Mouse (Mus musculus): ENCODE measurements around the gene Fhl3.

Fhl3 gene

GRCm38 (mm10) chr4:124660603-124661002 lies 39.9 kb upstream of the Fhl3 start:
- TF ChIP-seq NANOG (IDR thresholded peaks at IDR 0.05; ENCODE audit: borderline replicate concordance, low read length) (no peak), CTCF (conservative IDR thresholded peaks at IDR 0.05; ENCODE audit: low read length) (no peak), POU5F1 (IDR thresholded peaks at IDR 0.05; ENCODE audit: borderline replicate concordance, low read length) (no peak)
- peaks cover 89% of the 10 kb centered on the region for H3K27me3 ChIP-seq (ENCODE audit: insufficient read depth, low read length)
- no peaks in the 10 kb centered on the region for H3K9me3 ChIP-seq (ENCODE audit: low read length)
- peaks cover 22% of the 10 kb centered on the region for H3K4me1 ChIP-seq (replicated peaks; ENCODE audit: low read depth, low read length)
- H3K36me3 ChIP-seq (ENCODE audit: insufficient read depth, low read length), result peaks cover 8% of the 10 kb centered on the region
- no peak overlapping the region for H3K4me3 ChIP-seq (replicated peaks; ENCODE audit: low read length)

GRCm38 (mm10) chr4:124663034-124663433 lies 37.5 kb upstream of the Fhl3 start:
- H3K9me3 ChIP-seq (ENCODE audit: low read length), result no peaks in the 10 kb centered on the region
- peaks cover 8% of the 10 kb centered on the region for H3K36me3 ChIP-seq (ENCODE audit: insufficient read depth, low read length)
- peaks cover 93% of the 10 kb centered on the region for H3K27me3 ChIP-seq (ENCODE audit: insufficient read depth, low read length)
- peaks cover 24% of the 10 kb centered on the region for H3K4me1 ChIP-seq (replicated peaks; ENCODE audit: low read depth, low read length)
- TF ChIP-seq CTCF (conservative IDR thresholded peaks at IDR 0.05; ENCODE audit: low read length) (no peak), NANOG (IDR thresholded peaks at IDR 0.05; ENCODE audit: borderline replicate concordance, low read length) (no peak), POU5F1 (IDR thresholded peaks at IDR 0.05; ENCODE audit: borderline replicate concordance, low read length) (no peak)
- H3K4me3 ChIP-seq (replicated peaks; ENCODE audit: low read length), result no peak overlapping the region

- H3K4me3 ChIP-seq (replicated peaks; ENCODE audit: low read length), result no peak overlapping the region
- peaks cover 25% of the 10 kb centered on the region for H3K4me1 ChIP-seq (replicated peaks; ENCODE audit: low read depth, low read length)
- no peaks in the 10 kb centered on the region for H3K9me3 ChIP-seq (ENCODE audit: low read length)
- TF ChIP-seq NANOG (IDR thresholded peaks at IDR 0.05; ENCODE audit: borderline replicate concordance, low read length) (no peak), POU5F1 (IDR thresholded peaks at IDR 0.05; ENCODE audit: borderline replicate concordance, low read length) (no peak), CTCF (conservative IDR thresholded peaks at IDR 0.05; ENCODE audit: low read length) (no peak)
- H3K36me3 ChIP-seq (ENCODE audit: insufficient read depth, low read length), result peaks cover 8% of the 10 kb centered on the region
- H3K27me3 ChIP-seq (ENCODE audit: insufficient read depth, low read length), result peaks cover 89% of the 10 kb centered on the region
These were observed 36.3 kb upstream of the Fhl3 start for GRCm38 (mm10) chr4:124664185-124664584.

- H3K27me3 ChIP-seq (ENCODE audit: insufficient read depth, low read length), result peaks cover 85% of the 10 kb centered on the region
- peaks cover 8% of the 10 kb centered on the region for H3K36me3 ChIP-seq (ENCODE audit: insufficient read depth, low read length)
- no peaks in the 10 kb centered on the region for H3K9me3 ChIP-seq (ENCODE audit: low read length)
- peaks cover 21% of the 10 kb centered on the region for H3K4me1 ChIP-seq (replicated peaks; ENCODE audit: low read depth, low read length)
- no peak overlapping the region for H3K4me3 ChIP-seq (replicated peaks; ENCODE audit: low read length)
- no peak for TF ChIP-seq POU5F1 (IDR thresholded peaks at IDR 0.05; ENCODE audit: borderline replicate concordance, low read length)
These were observed 35.9 kb upstream of the Fhl3 start for GRCm38 (mm10) chr4:124664604-124665003.

- H3K4me3 ChIP-seq (replicated peaks; ENCODE audit: low read length), result peak overlapping the region; percentile 26; the same call in 1 of the 2 replicates
- TF ChIP-seq POU5F1 (IDR thresholded peaks at IDR 0.05; ENCODE audit: borderline replicate concordance, low read length) (no peak), NANOG (IDR thresholded peaks at IDR 0.05; ENCODE audit: borderline replicate concordance, low read length) (no peak), CTCF (conservative IDR thresholded peaks at IDR 0.05; ENCODE audit: low read length) (no peak)
These were observed 32.9 kb upstream of the Fhl3 start for GRCm38 (mm10) chr4:124667476-124668033.

GRCm38 (mm10) chr4:124668078-124668477 lies 32.4 kb upstream of the Fhl3 start:
- H3K4me3 ChIP-seq (replicated peaks; ENCODE audit: low read length), result 0 out of 2 replicates have a peak overlapping the region, but pooled peaks have one; percentile 26
- TF ChIP-seq CTCF (conservative IDR thresholded peaks at IDR 0.05; ENCODE audit: low read length) (no peak), POU5F1 (IDR thresholded peaks at IDR 0.05; ENCODE audit: borderline replicate concordance, low read length) (no peak), NANOG (IDR thresholded peaks at IDR 0.05; ENCODE audit: borderline replicate concordance, low read length) (no peak)
- H3K27me3 ChIP-seq (ENCODE audit: insufficient read depth, low read length), result peaks cover 79% of the 10 kb centered on the region
- no peaks in the 10 kb centered on the region for H3K9me3 ChIP-seq (ENCODE audit: low read length)
- peaks cover 39% of the 10 kb centered on the region for H3K4me1 ChIP-seq (replicated peaks; ENCODE audit: low read depth, low read length)
- no peaks in the 10 kb centered on the region for H3K36me3 ChIP-seq (ENCODE audit: insufficient read depth, low read length)

More at GRCm38 (mm10) chr4:124667476-124668033, 32.9 kb upstream of the Fhl3 start:
- Histone ChIP-seq H3K36me3 (ENCODE audit: insufficient read depth, low read length) (no peaks in the 10 kb centered on the region), H3K27me3 (ENCODE audit: insufficient read depth, low read length) (peaks cover 83% of the 10 kb centered on the region), H3K9me3 (ENCODE audit: low read length) (no peaks in the 10 kb centered on the region), H3K4me1 (replicated peaks; ENCODE audit: low read depth, low read length) (peaks cover 34% of the 10 kb centered on the region)

GRCm38 (mm10) chr4:124670232-124670631 lies 30.3 kb upstream of the Fhl3 start:
- Histone ChIP-seq H3K27me3 (ENCODE audit: insufficient read depth, low read length) (peaks cover 60% of the 10 kb centered on the region), H3K36me3 (ENCODE audit: insufficient read depth, low read length) (no peaks in the 10 kb centered on the region), H3K4me1 (replicated peaks; ENCODE audit: low read depth, low read length) (peaks cover 56% of the 10 kb centered on the region), H3K9me3 (ENCODE audit: low read length) (no peaks in the 10 kb centered on the region), H3K4me3 (replicated peaks; ENCODE audit: low read length) (no peak overlapping the region)
- no peak for TF ChIP-seq NANOG (IDR thresholded peaks at IDR 0.05; ENCODE audit: borderline replicate concordance, low read length)
- no peak for TF ChIP-seq CTCF (conservative IDR thresholded peaks at IDR 0.05; ENCODE audit: low read length)
- no peak for TF ChIP-seq POU5F1 (IDR thresholded peaks at IDR 0.05; ENCODE audit: borderline replicate concordance, low read length)

- Histone ChIP-seq H3K4me3 (replicated peaks; ENCODE audit: low read length) (peak overlapping the region; percentile 66), H3K36me3 (ENCODE audit: insufficient read depth, low read length) (peaks cover 10% of the 10 kb centered on the region), H3K4me1 (replicated peaks; ENCODE audit: low read depth, low read length) (peaks cover 61% of the 10 kb centered on the region), H3K9me3 (ENCODE audit: low read length) (no peaks in the 10 kb centered on the region), H3K27me3 (ENCODE audit: insufficient read depth, low read length) (peaks cover 47% of the 10 kb centered on the region)
- TF ChIP-seq POU5F1 (IDR thresholded peaks at IDR 0.05; ENCODE audit: borderline replicate concordance, low read length) (no peak), CTCF (conservative IDR thresholded peaks at IDR 0.05; ENCODE audit: low read length) (no peak), NANOG (IDR thresholded peaks at IDR 0.05; ENCODE audit: borderline replicate concordance, low read length) (no peak)
These were observed 28.9 kb upstream of the Fhl3 start for GRCm38 (mm10) chr4:124671583-124671982.
